Mouse (Mus musculus) fat pad, adult 2 months (tissue): Measurements from ENCODE around the gene Gm3448.
"Not testable (repeated sequence)": the region's sequence is repeated elsewhere in the genome, so short reads cannot be mapped to it uniquely, and the experiment has no call there.

Experiments used
- DNase-seq: peaks from one replicate; pipeline ENCODE4 v3.0.0-alpha.2; 2011; ENCODE audit warnings: low read depth, low spot score; ENCODE audit errors: extremely low read depth

Gm3448 gene

GRCm38 (mm10) chr17:15040455-15040854, 882 bp downstream of the Gm3448 start:
- DNase-seq, result not testable (repeated sequence)

- DNase-seq, result not testable (repeated sequence)
These were observed 9.9 kb downstream of the Gm3448 start for GRCm38 (mm10) chr17:15031414-15031813.

- DNase-seq, result not testable (repeated sequence)
These were observed 15.8 kb downstream of the Gm3448 start for GRCm38 (mm10) chr17:15025513-15025912.

- not testable (repeated sequence) for DNase-seq
These were observed 16.7 kb downstream of the Gm3448 start for GRCm38 (mm10) chr17:15024502-15025193.

DNA sequence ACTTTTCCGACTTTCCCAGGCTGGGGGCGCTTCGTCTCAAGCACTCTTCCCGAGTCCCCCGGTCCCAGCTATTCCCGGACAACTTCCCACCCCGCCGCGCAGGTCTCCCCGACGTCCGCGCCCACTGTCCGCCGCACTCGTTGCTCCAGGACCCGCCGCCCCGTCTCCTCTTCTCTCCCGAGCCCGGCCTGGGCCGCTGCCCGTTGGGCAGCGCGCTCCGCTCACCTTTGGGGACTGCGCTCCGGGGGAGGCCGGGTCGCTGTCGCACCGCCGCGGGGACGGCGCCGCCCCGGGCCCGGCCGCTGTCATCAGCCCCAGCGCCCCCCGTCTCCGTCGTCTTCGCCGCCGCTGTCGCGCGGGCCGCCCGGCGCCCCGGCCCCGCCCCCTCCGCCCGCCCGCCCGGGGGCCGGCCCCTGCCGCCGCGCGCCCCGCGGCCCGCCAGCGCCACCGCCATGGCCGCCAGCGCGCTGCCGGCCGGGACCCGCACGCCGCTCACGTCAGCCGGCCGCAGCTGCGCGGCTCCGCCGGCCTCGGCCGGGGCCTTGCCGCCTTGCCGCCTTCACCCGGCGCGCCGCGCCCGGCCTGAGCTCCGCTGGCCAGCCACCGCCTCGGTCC, 17.4 kb downstream of the Gm3448 start:
- not testable (repeated sequence) for DNase-seq

DNA sequence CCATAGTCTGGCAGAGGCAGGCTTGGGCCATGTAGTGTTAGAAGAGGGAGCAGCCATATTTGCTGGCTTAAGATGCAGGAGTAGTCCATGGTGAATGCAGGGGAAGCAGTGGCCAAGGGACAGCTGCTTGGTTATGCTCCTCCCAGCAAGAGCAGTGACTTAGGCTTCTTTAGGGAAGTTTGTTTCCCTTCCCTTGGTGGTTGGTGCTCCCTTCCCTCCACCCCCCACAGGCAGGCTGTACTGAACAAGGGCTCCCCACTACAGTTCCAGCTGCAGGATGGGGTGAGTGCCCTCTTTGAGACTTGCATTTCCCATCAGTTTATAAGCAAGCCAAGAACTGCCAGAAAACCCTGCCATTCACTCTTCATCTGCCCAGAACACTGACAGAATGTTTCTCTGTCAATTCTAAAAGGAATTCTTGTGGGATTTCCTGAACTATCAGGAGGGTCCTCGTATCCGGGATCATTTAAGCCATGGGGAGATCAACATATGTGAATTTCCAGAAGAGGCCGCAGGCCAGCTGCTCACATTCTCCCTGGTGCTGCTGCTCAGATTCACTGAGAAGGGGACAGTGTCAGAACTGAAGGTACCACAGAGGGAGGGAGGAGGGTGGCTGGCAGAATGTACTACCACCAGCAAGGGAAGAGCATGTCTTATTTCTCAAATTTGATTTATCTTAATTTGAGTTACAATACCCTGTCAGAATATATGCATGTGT, 19.7 kb downstream of the Gm3448 start:
- DNase-seq, result not testable (repeated sequence)

GRCm38 (mm10) chr17:15009706-15010413, 31.5 kb downstream of the Gm3448 start, which contains the start of gene Gm3435:
TSS of gene Gm3435 (plus strand) at chr17:15010176.
- DNase-seq, result not testable (repeated sequence)

GRCm38 (mm10) chr17:15009088-15009487, 32.2 kb downstream of the Gm3448 start:
- not testable (repeated sequence) for DNase-seq

DNA sequence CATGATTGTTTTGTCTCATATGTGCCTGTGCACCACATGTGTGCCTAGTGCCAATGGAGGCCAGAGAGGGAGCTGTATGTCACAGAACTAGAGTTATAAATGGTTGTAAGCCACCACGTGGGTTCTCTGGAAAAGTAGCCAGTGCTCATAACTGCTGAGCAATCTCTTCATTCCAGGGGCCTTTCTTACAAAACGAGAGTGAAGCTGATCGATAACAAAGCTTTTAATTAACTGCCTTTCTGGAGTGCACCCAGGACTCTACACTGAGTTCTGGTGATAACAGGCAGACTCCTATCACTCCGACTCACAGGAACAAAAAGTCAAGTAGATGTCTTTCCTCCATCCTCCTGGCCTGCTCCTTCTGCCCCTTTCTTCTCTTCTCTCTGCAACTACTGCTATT, 41.3 kb downstream of the Gm3448 start:
- DNase-seq, result not testable (repeated sequence)

GRCm38 (mm10) chr17:14994140-14994539, 47.2 kb downstream of the Gm3448 start:
- DNase-seq, result not testable (repeated sequence)

- not testable (repeated sequence) for DNase-seq
These were observed 48.1 kb downstream of the Gm3448 start for GRCm38 (mm10) chr17:14993139-14993832.

DNA sequence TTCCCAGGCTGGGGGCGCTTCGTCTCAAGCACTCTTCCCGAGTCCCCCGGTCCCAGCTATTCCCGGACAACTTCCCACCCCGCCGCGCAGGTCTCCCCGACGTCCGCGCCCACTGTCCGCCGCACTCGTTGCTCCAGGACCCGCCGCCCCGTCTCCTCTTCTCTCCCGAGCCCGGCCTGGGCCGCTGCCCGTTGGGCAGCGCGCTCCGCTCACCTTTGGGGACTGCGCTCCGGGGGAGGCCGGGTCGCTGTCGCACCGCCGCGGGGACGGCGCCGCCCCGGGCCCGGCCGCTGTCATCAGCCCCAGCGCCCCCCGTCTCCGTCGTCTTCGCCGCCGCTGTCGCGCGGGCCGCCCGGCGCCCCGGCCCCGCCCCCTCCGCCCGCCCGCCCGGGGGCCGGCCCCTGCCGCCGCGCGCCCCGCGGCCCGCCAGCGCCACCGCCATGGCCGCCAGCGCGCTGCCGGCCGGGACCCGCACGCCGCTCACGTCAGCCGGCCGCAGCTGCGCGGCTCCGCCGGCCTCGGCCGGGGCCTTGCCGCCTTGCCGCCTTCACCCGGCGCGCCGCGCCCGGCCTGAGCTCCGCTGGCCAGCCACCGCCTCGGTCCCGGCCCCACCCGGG, 48.7 kb downstream of the Gm3448 start:
- DNase-seq, result not testable (repeated sequence)

GRCm38 (mm10) chr17:14990116-14990702, 51.1 kb downstream of the Gm3448 start:
- not testable (repeated sequence) for DNase-seq

GRCm38 (mm10) chr17:14978362-14979038, 62.8 kb downstream of the Gm3448 start, which contains the start of the genes 9030025P20Rik and Gm3417:
TSS of gene 9030025P20Rik (plus strand) at chr17:14978468.
TSS of gene Gm3417 (minus strand) at chr17:14978790.
- DNase-seq, result not testable (repeated sequence)

DNA sequence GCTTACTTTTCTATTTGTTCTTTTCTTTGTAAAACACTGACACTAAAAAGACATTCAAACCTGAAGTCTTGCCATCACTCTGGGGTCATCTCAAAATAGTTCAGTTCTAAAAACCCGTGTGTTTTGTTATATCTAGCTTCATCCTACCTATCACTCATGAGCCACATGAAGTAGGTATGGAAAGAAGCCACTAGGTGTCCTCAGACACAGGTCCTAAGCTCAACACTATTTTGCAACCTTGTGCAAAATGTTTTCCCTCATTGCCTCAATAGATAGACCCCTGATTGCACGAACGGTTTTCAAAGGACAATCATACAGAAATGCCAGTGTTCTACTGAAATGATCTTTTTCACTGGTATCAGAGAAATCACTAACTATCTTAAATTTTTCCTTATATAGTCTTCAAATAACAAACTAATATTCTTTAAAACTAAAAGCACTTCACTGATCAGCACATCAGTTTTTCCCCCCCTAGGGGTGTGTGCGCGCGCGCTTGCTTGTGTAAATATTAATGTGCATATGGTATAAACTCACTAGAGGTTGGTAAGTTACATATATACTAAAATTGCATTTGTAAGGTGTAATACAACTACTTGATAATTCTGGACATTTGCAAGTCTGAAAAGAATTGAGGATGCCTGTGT, 63.5 kb downstream of the Gm3448 start:
- not testable (repeated sequence) for DNase-seq

DNA sequence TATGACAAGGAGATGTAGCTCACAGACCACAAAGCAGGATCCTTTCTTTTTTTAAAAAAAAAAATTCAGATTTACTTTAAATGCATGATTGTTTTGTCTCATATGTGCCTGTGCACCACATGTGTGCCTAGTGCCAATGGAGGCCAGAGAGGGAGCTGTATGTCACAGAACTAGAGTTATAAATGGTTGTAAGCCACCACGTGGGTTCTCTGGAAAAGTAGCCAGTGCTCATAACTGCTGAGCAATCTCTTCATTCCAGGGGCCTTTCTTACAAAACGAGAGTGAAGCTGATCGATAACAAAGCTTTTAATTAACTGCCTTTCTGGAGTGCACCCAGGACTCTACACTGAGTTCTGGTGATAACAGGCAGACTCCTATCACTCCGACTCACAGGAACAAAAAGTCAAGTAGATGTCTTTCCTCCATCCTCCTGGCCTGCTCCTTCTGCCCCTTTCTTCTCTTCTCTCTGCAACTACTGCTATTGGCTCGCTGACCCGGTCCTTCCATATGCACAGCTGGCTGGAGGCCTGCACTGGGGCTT, 72.9 kb downstream of the Gm3448 start:
- not testable (repeated sequence) for DNase-seq

DNA sequence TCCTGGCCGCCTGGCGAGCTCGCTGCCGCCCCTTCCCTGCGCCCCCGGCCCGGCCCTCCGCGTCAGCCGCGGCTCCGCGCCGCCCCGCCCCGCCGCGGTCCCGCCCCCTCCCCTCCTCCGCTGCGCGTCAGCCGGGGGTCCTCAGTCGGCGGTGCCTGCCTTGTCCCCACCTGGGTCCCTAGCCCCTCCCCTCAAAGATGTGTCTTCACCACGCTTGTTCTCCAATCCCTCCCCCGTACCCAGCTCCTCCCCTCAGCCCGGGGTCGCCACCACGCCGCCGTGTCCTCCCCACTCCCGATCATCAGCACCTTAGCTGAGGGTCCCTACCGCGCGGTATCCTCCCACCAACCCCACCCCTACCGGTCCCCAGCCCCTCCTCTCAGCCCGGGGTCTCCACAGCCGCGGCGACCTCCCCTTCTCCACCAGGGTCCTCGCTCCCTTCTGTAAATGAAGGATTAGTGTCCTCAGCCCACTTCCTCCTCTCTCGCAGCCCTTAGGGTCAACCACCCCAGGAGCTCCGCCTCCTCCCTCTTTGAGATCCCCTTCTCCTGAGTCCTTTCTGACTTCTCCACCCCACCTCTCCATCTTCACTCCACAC, 79.7 kb downstream of the Gm3448 start:
- DNase-seq, result not testable (repeated sequence)
